Mouse (Mus musculus) left cerebral cortex, adult 2 months (tissue): ENCODE measurements at regions not wholly inside any gene's neighbourhood (a gene's known extent, or its start where the extent isn't known, plus 50 kb on each side); places are given as distances from the start of the nearest gene placed in this dataset.
"Not testable (repeated sequence)": the region's sequence is repeated elsewhere in the genome, so short reads cannot be mapped to it uniquely, and the experiment has no call there.

Source experiments
- DNase-seq, 2 experiments: peaks; one replicate each; pipeline ENCODE4 v3.0.0; 2021 to 2022; ENCODE audit warnings: low spot score in 2 of 2, mixed read lengths in 1 of 2; ENCODE audit errors: extremely low spot score in 1 of 2
- H3K27ac ChIP-seq: fragments of 200-600 bp; 2 replicates; pipeline ENCODE4 v1.8.1; 2022
- H3K4me3 ChIP-seq: fragments of 200-600 bp; 2 replicates; pipeline ENCODE4 v1.8.1; 2022
- CTCF ChIP-seq: fragments of 200-600 bp; IDR thresholded peaks from 2 replicates; pipeline ENCODE4 v1.8.1; 2022; ENCODE audit warnings: antibody characterized with exemption, mild to moderate bottlenecking, moderate library complexity
- intact Hi-C: fragments of 180-260 bp; cut with DNase I; formaldehyde crosslinking; loops from one replicate; pipeline ENCODE4 v1.15.1; 2025

- Histone ChIP-seq H3K4me3 (no peak overlapping the region), H3K27ac (no peak overlapping the region)
- TF ChIP-seq CTCF = no peak
- intact Hi-C loops = loop anchor here (10.0 kb wide), 2 partner anchors 287 to 577 kb away; no protein-coding TSS in a partner anchor
- DNase-seq = no peak
Observed at GRCm38 (mm10) chr3:21931951-21932350, 144.5 kb upstream of the Tbl1xr1 start.

GRCm38 (mm10) chr3:21932696-21933095 is 143.8 kb upstream of the Tbl1xr1 start:
- DNase-seq, H3K27ac ChIP-seq, H3K4me3 ChIP-seq: not testable (repeated sequence)
- intact Hi-C loops = loop anchor here (10.0 kb wide), 2 partner anchors 288 to 578 kb away; no protein-coding TSS in a partner anchor

GRCm38 (mm10) chr3:21934731-21935271 is 141.7 kb upstream of the Tbl1xr1 start:
- DNase-seq = no peak

GRCm38 (mm10) chr3:21935571-21936261 is 140.7 kb upstream of the Tbl1xr1 start:
- peak overlapping the region; percentile 53 for H3K4me3 ChIP-seq
- peak; percentile 93 to 94 for DNase-seq
- H3K27ac ChIP-seq = peak overlapping the region; percentile 98
- intact Hi-C loops = loop anchor here (1.0 to 10.0 kb wide), 10 partner anchors 43 to 1281 kb away; partner anchors contain the start of gene Tbl1xr1
- no peak for TF ChIP-seq CTCF

More at GRCm38 (mm10) chr3:21934731-21935271, 141.7 kb upstream of the Tbl1xr1 start:
- peak overlapping the region; percentile 53; the same call in 1 of the 2 replicates for H3K4me3 ChIP-seq
- intact Hi-C loops = loop anchor here (5.0 to 10.0 kb wide), 4 partner anchors 290 to 580 kb away; no protein-coding TSS in a partner anchor
- TF ChIP-seq CTCF = no peak; the same call in 1 of the 2 replicates
- H3K27ac ChIP-seq = peak overlapping the region; percentile 98

- no peak for DNase-seq
- intact Hi-C loops = loop anchor here (1.0 to 10.0 kb wide), 10 partner anchors 43 to 1281 kb away; partner anchors contain the start of gene Tbl1xr1
- Histone ChIP-seq H3K27ac (peak overlapping the region; percentile 98), H3K4me3 (peak overlapping the region; percentile 53)
- no peak for TF ChIP-seq CTCF
Observed at GRCm38 (mm10) chr3:21936262-21936603, 140.2 kb upstream of the Tbl1xr1 start.

- no peak for TF ChIP-seq CTCF
- Histone ChIP-seq H3K4me3 (no peak overlapping the region), H3K27ac (peak overlapping the region; percentile 98)
- DNase-seq = no peak
- intact Hi-C loops = loop anchor here (1.0 to 10.0 kb wide), 10 partner anchors 44 to 1282 kb away; partner anchors contain the start of gene Tbl1xr1
Observed at GRCm38 (mm10) chr3:21936616-21937015, 139.8 kb upstream of the Tbl1xr1 start.

GRCm38 (mm10) chr3:21937281-21938035 is 139.0 kb upstream of the Tbl1xr1 start:
- Histone ChIP-seq H3K27ac (peak overlapping the region; percentile 81), H3K4me3 (no peak overlapping the region)
- intact Hi-C loops = loop anchor here (1.0 to 10.0 kb wide), 10 partner anchors 45 to 1283 kb away; no protein-coding TSS in a partner anchor
- peak; percentile 19 to 44 for DNase-seq
- no peak for TF ChIP-seq CTCF

GRCm38 (mm10) chr3:21938071-21938848 is 138.2 kb upstream of the Tbl1xr1 start:
- Histone ChIP-seq H3K27ac (peak overlapping the region; percentile 81), H3K4me3 (no peak overlapping the region)
- DNase-seq = peak; percentile 38 to 40
- intact Hi-C loops = loop anchor here (1.0 to 10.0 kb wide), 5 partner anchors 293 to 583 kb away; no protein-coding TSS in a partner anchor
- no peak for TF ChIP-seq CTCF

GRCm38 (mm10) chr3:21939738-21940137 is 136.7 kb upstream of the Tbl1xr1 start:
- TF ChIP-seq CTCF = no peak
- intact Hi-C loops = loop anchor here (5.0 to 10.0 kb wide), 4 partner anchors 295 to 585 kb away; no protein-coding TSS in a partner anchor
- H3K27ac ChIP-seq = no peak overlapping the region
- no peak overlapping the region for H3K4me3 ChIP-seq
- DNase-seq = no peak

GRCm38 (mm10) chr3:21941596-21941995 is 134.9 kb upstream of the Tbl1xr1 start:
- DNase-seq = no peak
- no peak overlapping the region for H3K27ac ChIP-seq
- intact Hi-C loops = no loop called here
- no peak for TF ChIP-seq CTCF
- no peak overlapping the region for H3K4me3 ChIP-seq

GRCm38 (mm10) chr3:21942912-21943311 is 133.5 kb upstream of the Tbl1xr1 start:
- no peak for DNase-seq
- no peak for TF ChIP-seq CTCF

More at GRCm38 (mm10) chr3:21942912-21943311, 133.5 kb upstream of the Tbl1xr1 start:
- Histone ChIP-seq H3K27ac (no peak overlapping the region), H3K4me3 (no peak overlapping the region)
- intact Hi-C loops = no loop called here
